In genomic region chr13:57259920-57260319, GRCm38 (mm10) we compare ENCODE assay signal across 8 mouse cellular contexts.
A peak's percentile ranks its signal among the peaks of the same experiment; 100 is the strongest.
DNase-seq lines count a peak whose midpoint lies in the region; ATAC-seq and TF ChIP-seq lines count a peak whose summit lies in the region.

No protein-coding gene starts in this region.

- intact Hi-C loops in left cerebral cortex, postnatal 25 days (cut with DNase I), result loop anchor here (1.0 to 10.0 kb wide), 5 partner anchors 245 to 783 kb away; partner anchors contain the start of gene Trpc7

- H3K9me3 ChIP-seq in forebrain, embryonic 10.5 days, result no peaks in the 10 kb centered on the region
- no peaks in the 10 kb centered on the region for H3K9me3 ChIP-seq in forebrain, embryonic 12.5 days
- no peaks in the 10 kb centered on the region for H3K9me3 ChIP-seq in intestine, postnatal 0 days (ENCODE audit: control insufficient read depth)

- DNase-seq in forebrain, embryonic 10.5 days (ENCODE audit: extremely low spot score, low spot score), result peak; percentile 87
- DNase-seq in cerebellum, adult 9-10 months, result peak; percentile 84
- peak; percentile 79 for DNase-seq in frontal cortex, postnatal 25 days (ENCODE audit: low spot score in 2 of 2)
- peak; percentile 81 to 84 for DNase-seq in left cerebral cortex, postnatal 25 days (ENCODE audit: low spot score in 2 of 2)
- DNase-seq in neural tube, embryonic 10.5 days (ENCODE audit: extremely low spot score, low spot score), result peak; percentile 88
- peak; percentile 87 for DNase-seq in testis, postnatal 10 days (ENCODE audit: low spot score)

- no peak overlapping the region for H3K27ac ChIP-seq in forebrain, embryonic 10.5 days
- no peak overlapping the region for H3K27ac ChIP-seq in forebrain, embryonic 12.5 days
- H3K27ac ChIP-seq in intestine, postnatal 0 days (ENCODE audit: low read depth, low read length), result no peak overlapping the region

- TF ChIP-seq CTCF in intestine, postnatal 0 days (IDR thresholded peaks at IDR 0.05; ENCODE audit: low read depth), result peak; percentile 97

- no peak for ATAC-seq in forebrain, embryonic 12.5 days (ENCODE audit: low FRiP score)
- ATAC-seq in intestine, postnatal 0 days, result no peak

- H3K27me3 ChIP-seq in forebrain, embryonic 10.5 days (ENCODE audit: poor library complexity, severe bottlenecking), result no peaks in the 10 kb centered on the region
- no peaks in the 10 kb centered on the region for H3K27me3 ChIP-seq in forebrain, embryonic 12.5 days
- H3K27me3 ChIP-seq in intestine, postnatal 0 days (replicated peaks; ENCODE audit: control insufficient read depth, insufficient read depth, low read length), result no peaks in the 10 kb centered on the region

- no peak overlapping the region for H3K4me2 ChIP-seq in forebrain, embryonic 12.5 days
- no peak overlapping the region for H3K4me2 ChIP-seq in intestine, postnatal 0 days (replicated peaks; ENCODE audit: low read depth)

- H3K9ac ChIP-seq in forebrain, embryonic 12.5 days, result no peak overlapping the region
- no peak overlapping the region for H3K9ac ChIP-seq in intestine, postnatal 0 days (ENCODE audit: low read depth, low read length)

- H3K36me3 ChIP-seq in forebrain, embryonic 10.5 days (replicated peaks), result no peaks in the 10 kb centered on the region
- H3K36me3 ChIP-seq in forebrain, embryonic 12.5 days (replicated peaks), result no peaks in the 10 kb centered on the region
- no peaks in the 10 kb centered on the region for H3K36me3 ChIP-seq in intestine, postnatal 0 days (ENCODE audit: control insufficient read depth, insufficient read depth)

- H3K4me3 ChIP-seq in forebrain, embryonic 10.5 days, result no peak overlapping the region
- H3K4me3 ChIP-seq in forebrain, embryonic 12.5 days (replicated peaks), result no peak overlapping the region
- no peak overlapping the region for H3K4me3 ChIP-seq in intestine, postnatal 0 days (ENCODE audit: low read depth, low read length)

- H3K4me1 ChIP-seq in forebrain, embryonic 10.5 days, result no peaks in the 10 kb centered on the region
- peaks cover 3% of the 10 kb centered on the region; the same call in 1 of the 2 replicates for H3K4me1 ChIP-seq in forebrain, embryonic 12.5 days
- no peaks in the 10 kb centered on the region for H3K4me1 ChIP-seq in intestine, postnatal 0 days (replicated peaks; ENCODE audit: control insufficient read depth, insufficient read depth, low read length)

- 8% methylated on average over 6 of the region's 6 CpGs for WGBS in forebrain, embryonic 10.5 days
- WGBS in forebrain, embryonic 12.5 days, result 5% methylated on average over 6 of the region's 6 CpGs
- WGBS in intestine, postnatal 0 days, result 8% methylated on average over 6 of the region's 6 CpGs
